1 mouse cellular context compared by ENCODE assay signal in the genomic region with DNA sequence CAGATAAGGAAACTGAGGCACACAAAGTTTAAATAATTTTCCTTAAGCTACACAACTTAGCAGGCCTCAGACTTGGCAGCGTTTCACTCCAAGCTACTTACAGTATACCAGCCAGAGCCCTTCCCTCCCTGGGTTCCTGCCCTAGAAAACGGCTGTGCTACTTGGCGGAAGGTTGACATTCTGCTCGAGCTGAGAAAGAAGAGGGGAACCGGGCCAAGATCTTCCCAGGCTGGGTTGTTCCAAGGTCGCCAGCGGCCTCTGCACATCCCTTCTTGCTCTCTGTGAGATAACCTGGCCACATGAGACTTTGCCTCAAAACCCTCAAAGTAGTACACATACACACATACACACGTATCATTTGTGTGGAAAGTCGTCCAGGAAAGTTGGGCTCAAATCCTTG.
TF ChIP-seq lines count a peak whose summit lies in the region.

No protein-coding gene starts in this region.

TF ChIP-seq in myocyte, 11 proteins besides CTCF, POLR2A, EP300 and RAD21 (continued from another document):
- no peak for TF ChIP-seq POLR2AphosphoS2 (IDR thresholded peaks at IDR 0.05; ENCODE audit: insufficient read length, low read depth)
- no peak for TF ChIP-seq CEBPB (IDR thresholded peaks at IDR 0.05; ENCODE audit: insufficient read depth, poor library complexity, severe bottlenecking)
- TF ChIP-seq SRF (IDR thresholded peaks at IDR 0.05; ENCODE audit: control insufficient read depth, insufficient read length, low read depth) = no peak
- no peak for TF ChIP-seq REST (IDR thresholded peaks at IDR 0.05; ENCODE audit: insufficient read depth, insufficient read length)
- no peak for TF ChIP-seq MYOD1 (IDR thresholded peaks at IDR 0.05; ENCODE audit: control insufficient read depth in 1 of 3, insufficient read length in 2 of 3, low read depth in 2 of 3)
- no peak for TF ChIP-seq MYOG (IDR thresholded peaks at IDR 0.05; ENCODE audit: control insufficient read depth in 1 of 3, insufficient read depth in 1 of 3, insufficient read length in 2 of 3, low read depth in 2 of 3)
